Mouse (Mus musculus) cerebellum, adult 9-11 months (tissue): ENCODE measurements around the gene Tmem30c.

ENCODE experiments used
- DNase-seq: peaks from one replicate; pipeline ENCODE4 v3.0.0; 2022

Tmem30c gene

GRCm38 (mm10) chr16:57226444-57226843, 66.2 kb downstream of the Tmem30c start:
- no peak for DNase-seq

GRCm38 (mm10) chr16:57220361-57220760, 72.3 kb downstream of the Tmem30c start:
- DNase-seq: no peak
